Mouse (Mus musculus) limb, embryonic 14.5 days (tissue): Measurements from ENCODE around the gene Adamtsl4. TPM values are rescaled to one million over a fixed set of nuclear protein-coding genes. Genes with fewer than 3 reads are reported as not detected.

ENCODE experiments used
- ATAC-seq: fragments of 200-750 bp; cut with Nextera tagmentation; 2 replicates; pipeline ENCODE4 v1.8.0; 2017; ENCODE audit warnings: low read depth, moderate number of reproducible peaks, moderate TSS enrichment; ENCODE audit not compliant: low FRiP score
- DNase-seq: peaks from one replicate; pipeline ENCODE4 v3.0.0-alpha.2; 2015; ENCODE audit warnings: low spot score
- H3K27ac ChIP-seq: fragments of 300-500 bp; sonication (generic); replicated peaks from 2 replicates; pipeline ENCODE4 v1.5.1; 2014; ENCODE audit warnings: low read depth, mild to moderate bottlenecking, low read length, moderate library complexity, mixed read lengths
- H3K27me3 ChIP-seq: fragments of 300-500 bp; sonication (generic); 2 replicates; pipeline ENCODE4 v1.6.1; 2014; ENCODE audit warnings: low read length, mixed read lengths; ENCODE audit not compliant: control insufficient read depth, insufficient read depth
- H3K36me3 ChIP-seq: fragments of 300-500 bp; sonication (generic); 2 replicates; pipeline ENCODE4 v1.6.1; 2014; ENCODE audit warnings: mild to moderate bottlenecking, low read length, moderate library complexity, mixed read lengths; ENCODE audit not compliant: control insufficient read depth, insufficient read depth
- H3K4me1 ChIP-seq: fragments of 300-500 bp; sonication (generic); 2 replicates; pipeline ENCODE4 v1.6.1; 2014; ENCODE audit warnings: antibody characterized with exemption, low read length, mixed read lengths; ENCODE audit not compliant: control insufficient read depth, insufficient read depth
- H3K4me2 ChIP-seq: fragments of 300-500 bp; sonication (generic); replicated peaks from 2 replicates; pipeline ENCODE4 v1.6.1; 2014; ENCODE audit warnings: low read depth, mild to moderate bottlenecking, low read length, moderate library complexity; ENCODE audit not compliant: severe bottlenecking
- H3K4me3 ChIP-seq: fragments of 300-500 bp; sonication (generic); replicated peaks from 2 replicates; pipeline ENCODE4 v1.5.1; 2014; ENCODE audit warnings: low read length
- H3K9ac ChIP-seq: fragments of 300-500 bp; sonication (generic); 2 replicates; pipeline ENCODE4 v1.6.1; 2014; ENCODE audit warnings: mild to moderate bottlenecking, low read depth, low read length, moderate library complexity; ENCODE audit not compliant: severe bottlenecking
- H3K9me3 ChIP-seq: fragments of 300-500 bp; sonication (generic); 2 replicates; pipeline ENCODE4 v1.6.1; 2016; ENCODE audit warnings: low read length; ENCODE audit not compliant: control insufficient read depth
- POLR2A ChIP-seq: fragments of 200-500 bp; IDR thresholded peaks from 2 replicates; pipeline ENCODE4 v1.8.0; 2012; ENCODE audit warnings: inconsistent platforms, mild to moderate bottlenecking, moderate library complexity, borderline replicate concordance; ENCODE audit not compliant: insufficient read depth, insufficient read length; ENCODE audit errors: extremely low read depth
- WGBS: fragments of 180-500 bp; shearing (Covaris S2); extraction: QIAGEN DNeasy Blood & Tissue Kit; methylation state at CpG from one replicate; pipeline ENCODE4 v1.1.7; 2014; 5-methylcytosine and 5-hydroxymethylcytosine counted together
- polyA plus RNA-seq, 2 experiments: library from polyadenylated mRNA; depleted of rRNA in 1 of 2; stranded (reverse) in 1 of 2; unstranded in 1 of 2; fragments of >200 nt; fragmentation: Nextera tagmentation in 1 of 2; extraction: Ambion mirVana in 1 of 2; gene quantifications; 2 replicates each; pipeline versions ENCODE4 v1.2.1 to v1.2.3; 2012 to 2014

Gene Adamtsl4
- polyA plus RNA-seq, 2 experiments: 2.8 to 3.3 TPM

DNA sequence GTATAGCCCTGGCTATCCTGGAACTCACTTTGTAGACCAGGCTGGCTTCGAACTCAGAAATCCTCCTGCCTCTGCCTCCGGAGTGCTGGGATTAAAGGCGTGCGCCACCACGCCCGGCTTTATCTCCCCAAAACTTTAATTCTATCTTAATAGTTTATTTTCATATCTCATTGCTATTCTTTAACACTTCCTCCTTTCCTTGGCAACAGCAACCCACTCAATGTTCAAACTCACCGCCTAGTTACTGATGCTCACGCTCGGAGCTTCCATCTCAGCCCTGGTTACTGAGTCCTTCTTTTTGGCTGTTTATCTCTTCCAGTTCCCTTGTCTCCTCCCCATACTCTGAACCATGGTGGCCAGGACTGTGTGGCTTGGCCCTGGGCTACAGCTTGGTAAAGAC, 44.6 kb upstream of the Adamtsl4 start:
- Histone ChIP-seq H3K27me3 (no peaks in the 10 kb centered on the region), H3K36me3 (peaks cover 20% of the 10 kb centered on the region), H3K9me3 (no peaks in the 10 kb centered on the region), H3K9ac (no peak overlapping the region), H3K4me3 (no peak overlapping the region), H3K4me2 (no peak overlapping the region), H3K27ac (no peak overlapping the region), H3K4me1 (no peaks in the 10 kb centered on the region)
- 94% methylated on average over 9 of the region's 9 CpGs for WGBS
- DNase-seq (no peak), ATAC-seq (no peak)
- no peak for TF ChIP-seq POLR2A

GRCm38 (mm10) chr3:95731802-95732201, 44.1 kb upstream of the Adamtsl4 start:
- no peak overlapping the region for H3K4me2 ChIP-seq
- no peaks in the 10 kb centered on the region for H3K27me3 ChIP-seq
- H3K4me3 ChIP-seq: no peak overlapping the region
- no peaks in the 10 kb centered on the region for H3K4me1 ChIP-seq
- no peak overlapping the region for H3K9ac ChIP-seq
- peaks cover 20% of the 10 kb centered on the region for H3K36me3 ChIP-seq
- no peak overlapping the region for H3K27ac ChIP-seq
- ATAC-seq (no peak), DNase-seq (no peak)
- no peaks in the 10 kb centered on the region for H3K9me3 ChIP-seq
- TF ChIP-seq POLR2A: no peak
- 80% methylated on average over 4 of the region's 4 CpGs for WGBS

DNA sequence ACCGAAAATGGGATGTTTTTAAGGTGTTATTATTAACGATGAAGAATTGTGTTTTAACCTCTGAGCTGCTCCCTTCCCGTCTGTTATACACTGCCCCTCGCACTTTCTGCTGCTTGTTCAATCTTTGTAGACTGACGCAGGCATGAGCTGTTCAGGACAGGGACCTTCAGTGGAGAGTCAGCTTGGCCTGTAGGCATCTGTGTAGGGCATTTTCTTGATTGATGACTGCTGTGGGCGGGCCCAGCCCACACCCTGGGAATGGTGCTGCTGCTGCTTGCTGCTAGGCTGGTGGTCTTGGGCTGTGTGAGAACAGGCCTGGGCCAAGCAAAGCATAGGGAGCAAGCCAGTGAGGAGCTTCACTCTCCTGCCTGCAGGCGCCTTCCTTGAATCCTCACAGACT, 42.7 kb upstream of the Adamtsl4 start:
- no peaks in the 10 kb centered on the region for H3K27me3 ChIP-seq
- no peak for ATAC-seq
- TF ChIP-seq POLR2A: no peak
- H3K4me2 ChIP-seq: no peak overlapping the region
- no peak overlapping the region for H3K4me3 ChIP-seq
- H3K4me1 ChIP-seq: no peaks in the 10 kb centered on the region
- no peak for DNase-seq
- WGBS: 69% methylated on average over 7 of the region's 7 CpGs
- no peaks in the 10 kb centered on the region for H3K9me3 ChIP-seq
- H3K36me3 ChIP-seq: peaks cover 10% of the 10 kb centered on the region
- no peak overlapping the region for H3K9ac ChIP-seq
- H3K27ac ChIP-seq: no peak overlapping the region

DNA sequence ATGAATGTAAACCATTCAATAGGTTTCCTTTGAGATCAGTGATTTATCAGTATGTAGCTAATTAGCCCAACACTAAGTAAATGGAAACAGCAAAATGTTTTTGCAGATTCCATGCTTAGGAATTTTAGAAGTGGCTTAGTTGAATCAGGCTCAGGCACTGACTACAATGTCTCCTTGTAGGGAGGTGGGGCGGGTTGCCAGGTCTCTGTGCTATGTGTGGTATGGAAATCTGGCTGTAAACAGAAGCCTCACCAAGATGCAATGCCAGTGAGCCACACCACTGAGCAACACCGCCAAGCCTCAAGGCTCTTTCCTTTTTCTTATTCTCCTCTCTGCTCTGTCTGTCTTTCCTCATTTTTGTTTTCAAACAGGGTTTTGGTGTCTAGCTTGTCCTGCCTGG, 41.2 kb upstream of the Adamtsl4 start:
- DNase-seq: no peak
- no peak for TF ChIP-seq POLR2A
- Histone ChIP-seq H3K27me3 (no peaks in the 10 kb centered on the region), H3K4me1 (no peaks in the 10 kb centered on the region), H3K9me3 (no peaks in the 10 kb centered on the region), H3K27ac (no peak overlapping the region), H3K36me3 (0 out of 2 replicates have a peak, but pooled peaks cover under 1% of the 10 kb centered on the region), H3K9ac (no peak overlapping the region), H3K4me3 (no peak overlapping the region), H3K4me2 (no peak overlapping the region)
- no peak for ATAC-seq
- WGBS: 66% methylated on average over 2 of the region's 2 CpGs

- no peak for TF ChIP-seq POLR2A
- no peak overlapping the region for H3K27ac ChIP-seq
- no peaks in the 10 kb centered on the region for H3K36me3 ChIP-seq
- H3K4me3 ChIP-seq: no peak overlapping the region
- ATAC-seq: no peak
- no peaks in the 10 kb centered on the region for H3K27me3 ChIP-seq
- H3K4me1 ChIP-seq: no peaks in the 10 kb centered on the region
- no peak for DNase-seq
- H3K9me3 ChIP-seq: no peaks in the 10 kb centered on the region
- no peak overlapping the region for H3K9ac ChIP-seq
- no peak overlapping the region for H3K4me2 ChIP-seq
- WGBS: 57% methylated on average over 7 of the region's 7 CpGs
Measured at GRCm38 (mm10) chr3:95726696-95727358, 39.1 kb upstream of the Adamtsl4 start.
